Mouse (Mus musculus) heart, postnatal 25 days (tissue): ENCODE data around the gene Vps26c. TPM values are rescaled to one million over a fixed set of nuclear protein-coding genes. Genes with fewer than 3 reads are reported as not detected.

Experiments used
- DNase-seq: peaks from one replicate; pipeline ENCODE4 v3.0.0; 2022; ENCODE audit warnings: low spot score
- intact Hi-C: fragments of 180-260 bp; cut with DNase I; formaldehyde crosslinking; loops from one replicate; pipeline ENCODE4 v1.15.1; 2025
- total RNA-seq, 2 experiments: library from RNA; stranded (reverse); gene quantifications; 2 replicates each; pipeline ENCODE4 v1.2.3; 2021

Vps26c gene
- total RNA-seq, 2 experiments from 2014 or later, result 23.0 to 24.2 TPM

GRCm38 (mm10) chr16:94449151-94449550 lies 77.5 kb downstream of the Vps26c start:
- DNase-seq, result no peak
- intact Hi-C loops, result no loop called here

Other genes with a start within 250 kb of the Vps26c start
- 1 to 10 TPM; 5.0 to 5.7 TPM for gene Hlcs, start 213.3 kb downstream of the Vps26c start, total RNA-seq
- gene Ripply3, start 198.4 kb downstream of the Vps26c start, total RNA-seq, result 1 to 10 TPM; 3.9 to 4.3 TPM
- 10 to 100 TPM; 78.6 to 82.9 TPM for gene Ttc3, start 156.2 kb downstream of the Vps26c start, total RNA-seq
- 10 to 100 TPM; 88.2 to 91.8 TPM for gene Pigp, start 155.0 kb downstream of the Vps26c start, total RNA-seq
- gene Dyrk1a, start 43.2 kb upstream of the Vps26c start, total RNA-seq, result 10 to 100 TPM; 71.4 to 71.9 TPM